Mouse (Mus musculus) testis, postnatal 14 days (tissue): ENCODE measurements at regions not wholly inside any gene's neighbourhood (a gene's known extent, or its start where the extent isn't known, plus 50 kb on each side); places are given as distances from the start of the nearest gene placed in this dataset.
A peak's percentile ranks its signal among the peaks of the same experiment; 100 is the strongest.

ENCODE experiments used
- DNase-seq: peaks from one replicate; pipeline ENCODE4 v3.0.0; 2021; ENCODE audit warnings: low spot score

- no peak for DNase-seq
Measured at GRCm38 (mm10) chr1:138908860-138909259, 52.2 kb upstream of the 2310009B15Rik start.

GRCm38 (mm10) chr1:138909654-138910053, 53.0 kb upstream of the 2310009B15Rik start:
- no peak for DNase-seq

GRCm38 (mm10) chr1:138912156-138912616, 51.0 kb upstream of the Dennd1b start:
- peak; percentile 12 for DNase-seq

GRCm38 (mm10) chr1:138912928-138913327, 50.3 kb upstream of the Dennd1b start:
- no peak for DNase-seq

- DNase-seq = no peak
Measured at GRCm38 (mm10) chr1:138913428-138913827, 49.8 kb upstream of the Dennd1b start.
